Mouse (Mus musculus): ENCODE data around the gene Pkdrej.
"Not testable (repeated sequence)": the region's sequence is repeated elsewhere in the genome, so short reads cannot be mapped to it uniquely, and the experiment has no call there.

Gene Pkdrej

DNA sequence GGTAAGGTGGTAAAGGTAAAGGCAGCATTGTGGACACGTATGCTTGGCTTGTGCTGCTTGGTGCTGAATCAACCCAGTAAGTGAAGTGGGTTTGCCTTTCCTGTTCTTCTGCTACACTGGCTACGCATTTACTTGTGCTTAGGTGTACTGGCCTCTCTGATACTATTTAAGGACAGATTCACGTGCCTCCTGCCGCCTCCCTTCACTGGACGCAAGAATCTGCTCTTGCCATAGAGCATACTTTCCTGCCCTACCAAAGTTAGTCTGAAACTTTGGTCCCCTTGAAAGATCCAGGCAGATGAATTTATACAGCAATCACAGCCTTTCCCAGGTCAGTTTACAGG is 11.1 kb downstream of the Pkdrej start:
- DNase-seq (ENCODE audit: low spot score in 2 of 2) = peak in 1 of 2 experiments; percentile 14

DNA sequence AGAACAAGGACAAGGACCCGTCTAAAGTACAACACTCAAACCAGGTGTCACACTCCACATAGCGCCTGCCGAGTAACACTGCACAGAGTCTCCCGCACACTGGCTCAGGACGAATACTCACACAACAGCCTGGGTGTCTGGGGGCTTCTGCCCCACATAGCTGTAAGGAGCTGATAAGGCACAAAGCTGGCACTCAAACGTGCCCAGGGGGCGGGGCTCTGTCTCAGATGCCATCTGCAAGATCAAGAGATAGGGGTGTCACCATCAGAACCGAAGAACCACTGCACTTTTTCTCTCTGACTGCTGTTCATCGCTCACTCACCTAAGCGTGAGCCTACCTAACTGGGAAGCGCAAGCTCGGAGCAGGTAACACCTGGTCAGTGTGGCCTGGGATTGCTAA is 12.4 kb downstream of the Pkdrej start:
- no peak for DNase-seq (ENCODE audit: low spot score in 2 of 2)

DNA sequence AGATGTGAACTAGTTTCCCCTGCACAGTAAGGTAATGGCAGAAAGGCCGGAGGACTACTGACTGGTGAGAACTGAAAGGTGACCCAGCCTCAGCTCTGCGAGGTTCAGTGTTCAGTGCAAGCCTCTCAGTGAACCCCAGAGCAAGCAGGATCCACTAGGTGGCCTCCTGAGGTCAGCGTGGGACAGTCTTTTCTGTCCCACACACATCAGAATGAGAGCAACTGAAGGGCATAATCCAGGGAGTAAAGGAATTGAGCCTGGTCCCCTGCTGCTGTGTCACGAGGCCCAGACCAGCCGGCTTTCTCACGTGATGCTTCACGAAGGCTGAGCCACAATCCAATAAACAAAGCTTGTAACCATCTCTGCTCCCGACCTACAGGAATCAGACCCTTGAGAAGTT is 13.1 kb downstream of the Pkdrej start:
- no peak for DNase-seq (ENCODE audit: low spot score in 2 of 2)

DNA sequence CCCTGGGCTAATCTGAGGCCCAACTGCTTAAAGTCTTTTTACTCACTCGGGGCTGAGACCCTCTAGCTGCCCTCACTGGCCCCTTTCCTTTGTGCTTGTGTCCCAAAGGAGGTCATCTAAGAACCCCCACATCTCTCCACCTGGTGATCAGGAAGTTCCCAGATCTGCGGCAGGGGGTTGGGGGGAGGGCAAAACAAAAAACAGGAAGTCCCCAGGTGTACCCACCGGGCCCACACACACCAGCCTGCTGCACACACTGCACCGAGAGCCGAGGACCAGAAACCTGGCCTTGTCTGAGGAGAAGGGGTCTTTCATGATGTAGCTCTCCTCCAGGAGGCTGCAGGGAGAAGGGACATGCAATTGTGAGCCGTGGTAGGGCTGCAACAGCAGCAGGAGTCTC is 13.5 kb downstream of the Pkdrej start:
- DNase-seq (ENCODE audit: low spot score in 2 of 2) = no peak

DNA sequence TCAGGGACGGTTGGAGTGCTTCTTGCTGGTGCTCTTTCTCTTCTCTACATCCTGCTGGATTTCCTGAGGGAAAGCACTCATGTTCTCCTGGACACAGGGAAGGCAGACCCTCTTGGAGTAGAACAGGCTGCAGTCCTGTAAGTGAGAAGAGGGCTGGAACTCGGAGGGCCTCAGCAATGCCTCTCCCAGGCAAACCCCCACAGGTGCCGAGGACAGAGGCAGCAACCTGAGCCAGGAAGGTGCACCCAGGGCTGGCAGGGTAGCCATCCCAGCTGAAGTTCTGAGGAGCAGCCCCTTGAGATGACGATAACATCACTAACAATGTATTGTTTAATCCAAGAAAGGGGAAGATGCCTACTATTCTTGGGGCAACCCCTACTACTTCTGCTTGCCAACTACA is 14.1 kb downstream of the Pkdrej start:
- DNase-seq (ENCODE audit: low spot score in 2 of 2) = no peak

DNA sequence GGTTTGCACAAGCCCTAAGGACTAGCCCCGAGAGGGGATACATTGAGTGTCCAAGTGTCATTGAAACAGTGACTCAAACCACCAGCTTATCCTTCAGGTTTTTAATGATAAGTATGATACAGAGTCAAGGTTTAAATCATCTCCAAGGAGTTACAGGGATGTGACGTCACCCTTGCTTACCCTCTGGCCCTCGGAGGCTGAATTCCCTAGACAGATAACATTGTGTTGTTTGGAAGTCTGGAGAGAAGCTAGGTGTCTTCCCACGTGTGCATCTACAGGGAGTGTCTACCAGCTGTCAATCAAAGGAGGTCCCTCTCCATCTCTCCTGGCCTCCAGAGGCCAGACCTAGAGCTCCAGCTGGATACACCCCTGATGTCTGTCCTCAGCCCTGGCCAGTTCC is 14.6 kb downstream of the Pkdrej start:
- no peak for DNase-seq (ENCODE audit: low spot score in 2 of 2)

DNA sequence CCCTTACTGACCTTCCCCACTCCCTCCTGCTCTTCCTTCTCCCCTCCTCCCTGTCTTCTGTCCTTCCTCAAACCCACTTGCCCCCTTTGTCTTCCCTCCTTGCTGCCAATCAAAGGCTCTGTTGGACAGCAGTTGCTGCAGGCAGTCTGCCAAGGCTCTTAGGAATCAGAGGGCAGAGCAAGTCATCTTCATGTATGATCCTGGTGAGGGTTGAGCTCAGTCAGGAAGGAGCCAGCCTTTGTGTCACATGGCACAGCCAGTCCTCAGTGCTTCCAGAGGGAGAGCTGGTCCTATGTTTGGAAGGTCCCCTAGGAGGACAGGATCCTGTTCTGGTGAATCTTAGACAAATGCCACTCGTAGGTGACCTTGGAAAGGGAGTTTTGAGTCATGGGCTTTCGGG is 18.6 kb downstream of the Pkdrej start:
- no peak for DNase-seq (ENCODE audit: low spot score in 2 of 2)

DNA sequence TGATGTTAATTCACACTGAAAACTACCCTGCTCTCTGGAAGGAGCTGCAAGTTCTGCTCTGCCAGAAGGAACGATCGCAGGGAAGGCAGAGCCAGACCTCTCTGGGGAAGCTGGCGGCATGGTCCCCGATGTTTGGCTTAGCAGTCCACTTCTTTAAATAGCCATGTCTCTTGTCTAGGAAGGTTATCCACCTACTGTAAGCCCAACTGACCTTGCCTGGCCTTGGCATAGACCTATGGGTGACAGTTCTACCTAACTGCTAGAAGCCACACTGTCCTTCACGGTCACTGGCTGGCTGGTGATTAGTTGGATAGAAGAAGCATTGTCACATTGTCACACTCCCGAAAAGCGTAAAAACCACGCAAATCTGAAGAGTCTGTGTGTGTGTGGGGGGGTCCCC is 22.9 kb downstream of the Pkdrej start:
- no peak for DNase-seq (ENCODE audit: low spot score in 2 of 2)

DNA sequence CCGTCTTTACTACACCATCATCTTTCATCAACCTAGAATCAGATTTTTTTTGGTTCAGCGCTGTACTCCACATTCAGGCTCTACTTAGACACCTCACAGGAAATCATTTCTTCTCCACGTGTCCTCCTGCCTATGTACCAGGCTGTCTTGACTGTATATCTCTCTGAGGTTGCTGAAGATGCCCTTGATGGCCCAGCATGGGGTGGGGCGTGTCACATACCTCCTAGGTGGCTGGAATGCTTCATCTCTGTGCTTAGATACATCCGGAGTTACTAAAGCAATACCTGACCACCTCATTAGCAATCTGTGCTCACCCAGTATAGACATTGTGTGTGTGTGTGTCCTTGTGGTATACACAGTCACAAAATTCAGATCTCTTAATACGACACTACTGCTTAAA is 26.0 kb downstream of the Pkdrej start:
- DNase-seq (ENCODE audit: low spot score in 2 of 2) = no peak

DNA sequence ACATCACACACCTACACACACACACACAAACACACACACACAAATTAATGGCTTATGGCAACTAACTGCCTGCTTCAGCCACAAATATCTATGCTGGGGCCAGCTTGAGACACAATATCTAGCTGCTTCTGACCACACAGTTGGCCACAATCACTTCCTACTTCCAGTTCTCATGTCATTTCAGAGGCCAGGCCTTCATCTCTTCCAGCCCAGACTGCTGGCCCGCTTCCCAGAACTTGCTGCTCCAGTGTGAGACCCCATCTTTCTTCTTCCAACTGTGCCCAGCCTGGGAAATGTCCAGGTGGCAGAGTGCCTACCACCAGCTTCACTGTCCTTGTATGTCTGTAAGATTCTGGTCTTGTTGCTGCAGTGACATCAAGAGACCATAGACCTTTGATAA is 28.7 kb downstream of the Pkdrej start:
- peak; percentile 8 to 18 for DNase-seq (ENCODE audit: low spot score in 2 of 2)

DNA sequence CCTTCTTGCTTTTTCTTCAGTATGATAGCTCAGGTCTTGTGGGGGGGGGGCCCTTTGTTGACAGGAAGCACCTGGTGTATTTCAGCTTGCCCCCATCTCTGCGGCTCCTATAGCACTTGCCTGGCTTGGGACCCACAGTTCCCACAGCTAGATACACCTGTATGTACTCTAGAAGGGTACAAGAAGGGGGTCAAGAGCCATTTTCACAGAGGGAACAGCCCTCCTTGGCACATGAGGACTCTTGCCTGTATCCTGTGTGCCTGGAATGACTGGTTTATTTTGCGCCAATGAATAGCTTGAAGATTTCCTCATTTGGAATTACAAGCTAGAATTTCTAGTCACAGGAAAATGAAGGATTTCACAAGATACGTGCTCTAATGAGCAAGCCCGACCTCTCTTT is 30.1 kb downstream of the Pkdrej start:
- no peak for DNase-seq (ENCODE audit: low spot score in 2 of 2)

DNA sequence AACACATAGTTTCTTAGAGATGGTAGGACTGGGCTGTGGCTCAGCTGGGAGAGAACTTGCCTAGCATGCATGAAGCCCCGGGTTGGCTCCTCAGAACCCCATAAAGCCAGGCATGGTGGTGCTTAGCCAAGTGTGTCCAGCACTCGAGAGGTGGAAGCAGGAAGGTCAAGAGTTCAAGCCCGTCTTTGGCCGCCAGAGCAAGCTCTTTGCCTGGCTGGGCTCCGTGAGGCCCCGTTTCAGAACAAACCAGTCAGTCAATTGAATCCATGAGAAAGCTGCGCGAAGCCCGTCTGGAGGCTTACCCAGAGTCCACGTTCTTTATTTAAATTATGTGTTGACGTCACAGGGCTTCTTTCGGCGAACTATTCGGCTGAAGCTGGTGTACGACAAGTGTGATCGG is 32.9 kb downstream of the Pkdrej start:
- no peak for DNase-seq (ENCODE audit: low spot score in 2 of 2)

DNA sequence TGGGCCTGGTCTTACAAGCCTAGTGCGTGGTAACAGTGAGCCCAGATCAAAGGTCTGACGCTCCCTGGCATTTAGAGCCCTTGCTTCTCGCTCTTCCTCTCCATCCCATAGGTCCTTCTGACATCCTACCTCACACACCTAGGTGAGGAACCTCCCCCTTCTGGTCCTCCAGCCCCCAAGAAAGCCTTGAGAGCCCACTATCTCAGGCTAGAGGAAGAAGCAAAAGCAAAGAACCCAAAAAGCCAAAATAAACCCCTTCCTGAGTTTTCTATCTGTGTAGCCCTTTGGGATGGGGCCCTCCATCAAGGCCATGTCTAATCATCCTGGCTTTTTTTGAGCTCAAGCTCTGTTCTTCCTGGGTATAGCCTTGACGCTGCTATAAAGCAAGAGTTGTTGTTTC is 33.5 kb downstream of the Pkdrej start:
- DNase-seq (ENCODE audit: low spot score in 2 of 2) = no peak

DNA sequence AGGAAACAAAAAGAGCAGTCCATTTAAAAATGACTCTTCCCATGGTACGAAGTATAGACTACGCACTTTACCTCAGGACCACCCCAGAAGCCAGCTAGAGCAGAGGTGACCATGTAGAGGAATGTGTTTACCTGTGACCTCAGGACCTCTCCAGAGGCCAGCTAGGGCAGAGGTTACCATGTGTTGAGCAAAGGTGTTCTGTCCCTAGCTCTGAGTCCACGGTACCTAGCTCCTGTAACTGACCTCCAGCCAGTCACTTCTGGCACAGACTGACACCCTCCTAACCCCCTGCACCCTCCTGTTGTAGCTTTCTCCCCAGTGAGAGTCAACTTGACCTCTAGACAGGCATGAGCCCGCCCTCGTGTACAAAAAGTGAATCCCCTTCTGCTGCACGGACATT is 34.1 kb downstream of the Pkdrej start:
- DNase-seq (ENCODE audit: low spot score in 2 of 2) = no peak

DNA sequence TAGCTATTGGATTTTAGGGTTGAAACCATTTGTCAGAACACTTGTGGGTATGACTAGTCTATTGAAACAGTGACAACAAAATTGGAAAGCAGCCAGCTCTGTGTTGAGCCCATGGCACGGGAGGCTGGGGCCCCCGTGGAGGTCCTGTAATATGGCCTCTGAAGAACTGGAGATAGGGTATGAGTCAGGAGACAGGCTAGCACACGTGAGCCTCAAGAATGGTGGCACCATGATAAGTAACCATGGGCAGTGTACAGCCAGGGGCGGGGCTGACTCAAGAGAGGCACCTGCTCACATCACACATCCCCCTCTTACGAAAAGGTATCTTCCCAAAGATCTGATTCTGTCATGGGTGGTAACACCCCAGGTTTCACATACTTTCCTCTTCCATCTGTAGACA is 34.8 kb downstream of the Pkdrej start:
- DNase-seq (ENCODE audit: low spot score in 2 of 2) = no peak

DNA sequence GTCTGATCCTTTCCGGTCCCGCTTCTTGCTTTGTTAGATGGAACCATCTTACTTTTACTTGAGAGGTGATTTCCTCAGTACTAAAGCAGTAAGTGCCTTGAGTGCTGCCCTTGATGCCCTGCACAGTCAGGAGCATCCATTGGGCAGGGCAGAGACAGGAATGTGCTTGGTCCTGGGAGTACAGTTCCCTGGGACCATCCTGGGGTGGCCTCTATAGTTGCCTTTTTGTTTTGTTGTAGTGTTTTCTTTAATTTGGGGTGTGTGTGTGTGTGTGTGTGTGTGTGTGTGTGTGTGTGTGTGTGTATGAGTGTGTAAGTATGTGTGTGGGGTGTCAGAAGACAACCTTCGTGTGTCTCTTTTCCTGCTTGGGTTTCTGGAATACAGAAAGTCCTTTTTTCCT is 37.2 kb downstream of the Pkdrej start:
- no peak for DNase-seq (ENCODE audit: low spot score in 2 of 2)

DNA sequence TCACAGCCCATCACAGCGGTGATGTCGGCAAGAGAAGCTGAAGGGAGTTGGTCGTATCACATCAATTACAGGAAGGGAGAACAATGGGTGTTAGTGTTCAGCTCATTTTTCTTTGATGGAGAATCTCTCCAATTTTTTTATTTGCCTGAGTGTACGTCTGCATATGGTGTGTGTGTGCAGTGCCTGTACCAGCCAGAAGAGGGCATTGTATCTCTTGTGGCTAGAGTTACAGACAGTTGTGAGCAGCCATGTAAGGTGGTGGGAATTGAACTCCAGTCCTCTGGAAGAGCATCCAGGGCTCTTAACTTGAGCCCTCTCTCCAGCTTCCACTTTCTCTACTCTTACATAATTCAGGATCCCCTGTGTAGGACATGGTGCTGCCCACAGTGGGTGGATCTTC is 38.4 kb downstream of the Pkdrej start:
- DNase-seq (ENCODE audit: low spot score in 2 of 2) = no peak

DNA sequence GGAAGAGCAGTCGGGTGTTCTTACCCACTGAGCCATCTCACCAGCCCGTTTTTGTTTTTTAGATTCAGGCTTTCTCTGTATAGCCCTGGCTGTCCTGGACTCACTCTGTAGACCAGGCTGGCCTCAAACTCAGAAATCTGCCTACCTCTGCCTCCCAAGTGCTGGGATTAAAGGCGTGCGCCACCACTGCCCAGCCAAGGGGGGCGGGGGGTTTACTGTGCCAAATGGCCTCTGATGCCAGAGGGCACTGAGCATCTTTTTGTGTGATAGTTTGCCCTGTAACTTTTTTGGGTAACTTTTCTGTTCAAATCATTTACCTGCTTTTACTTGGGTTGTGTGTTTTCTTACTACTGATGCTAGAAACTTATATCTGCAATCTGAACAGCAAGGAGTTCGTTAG is 42.6 kb downstream of the Pkdrej start:
- not testable (repeated sequence) for DNase-seq (ENCODE audit: low spot score in 2 of 2)

DNA sequence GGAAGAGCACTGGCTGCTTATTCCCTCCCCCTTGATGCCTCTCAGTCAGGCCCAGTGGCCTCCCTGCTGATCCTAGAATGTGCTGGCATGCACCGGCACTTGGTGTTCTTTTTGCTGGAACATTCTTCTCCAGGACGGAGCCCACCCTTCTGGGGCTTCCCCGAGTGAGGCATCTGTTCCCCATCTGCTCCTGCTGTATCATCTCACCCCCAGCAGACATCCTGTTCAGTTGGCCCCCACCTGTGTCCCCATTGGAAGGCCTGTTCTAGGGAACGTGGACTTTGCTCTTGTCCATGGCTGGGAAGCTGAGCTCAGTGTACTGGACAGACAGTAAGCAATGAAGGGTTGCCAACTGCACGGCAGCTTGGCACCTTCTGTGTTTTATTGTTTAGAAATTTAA is 44.8 kb downstream of the Pkdrej start:
- DNase-seq (ENCODE audit: low spot score in 2 of 2) = no peak

DNA sequence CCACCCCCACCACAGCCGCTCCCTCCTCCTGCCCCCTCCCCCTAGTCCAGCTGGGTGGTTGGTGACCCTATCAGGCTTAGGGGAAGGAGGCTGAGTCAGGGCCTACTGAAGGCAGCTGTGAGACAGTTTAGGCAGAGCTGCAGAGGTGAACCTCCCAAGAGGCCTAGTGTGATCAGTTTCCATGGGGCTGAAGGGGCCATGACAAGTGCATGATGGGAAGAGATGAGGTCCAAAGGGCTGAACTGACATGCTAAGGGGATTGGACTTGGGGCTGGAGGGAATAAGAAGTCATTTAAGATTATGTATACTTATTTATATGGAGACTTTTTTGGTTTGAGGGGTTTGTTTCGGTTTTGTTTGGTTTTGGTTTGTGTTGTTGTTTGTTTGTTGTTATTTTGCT is 45.3 kb downstream of the Pkdrej start:
- no peak for DNase-seq (ENCODE audit: low spot score in 2 of 2)

DNA sequence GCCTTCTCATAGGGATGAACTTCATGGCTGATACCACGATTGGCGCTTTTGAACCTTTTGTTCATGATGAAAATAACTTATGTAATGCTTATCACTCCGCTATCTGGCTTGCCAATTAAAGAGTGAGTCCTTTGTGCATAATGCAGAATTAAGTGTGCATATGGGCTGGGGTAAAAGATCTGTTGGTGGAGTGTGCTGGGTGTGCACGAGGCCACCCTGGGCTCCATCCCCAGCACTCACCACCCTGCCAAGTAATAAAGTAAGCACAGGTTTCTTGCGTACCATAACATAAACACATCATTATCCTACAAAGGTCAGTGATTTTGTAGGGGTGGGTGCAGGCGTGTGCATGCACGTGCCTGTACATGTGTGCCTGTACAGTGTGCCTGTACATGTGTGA is 46.5 kb downstream of the Pkdrej start:
- DNase-seq (ENCODE audit: low spot score in 2 of 2) = no peak

DNA sequence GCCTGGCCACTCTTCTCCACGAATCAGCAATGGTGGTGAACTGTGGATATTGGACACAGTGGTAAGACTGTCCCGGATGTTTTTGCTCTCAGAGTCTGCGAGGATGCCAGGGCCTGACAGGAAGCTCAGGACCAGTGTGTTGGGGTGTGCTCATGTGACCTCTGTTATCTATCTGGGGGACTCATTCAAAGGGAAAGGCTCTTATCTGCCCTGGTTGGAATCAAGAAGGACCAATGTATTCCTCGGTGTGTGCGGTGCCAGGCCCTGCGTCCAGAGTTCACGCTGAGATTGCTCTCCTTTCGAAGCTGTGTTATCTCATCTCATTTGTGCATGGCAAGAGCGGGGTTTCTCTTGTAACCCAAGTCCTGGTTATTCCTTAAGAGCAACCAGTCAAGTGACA is 47.1 kb downstream of the Pkdrej start:
- no peak for DNase-seq (ENCODE audit: low spot score in 2 of 2)

DNA sequence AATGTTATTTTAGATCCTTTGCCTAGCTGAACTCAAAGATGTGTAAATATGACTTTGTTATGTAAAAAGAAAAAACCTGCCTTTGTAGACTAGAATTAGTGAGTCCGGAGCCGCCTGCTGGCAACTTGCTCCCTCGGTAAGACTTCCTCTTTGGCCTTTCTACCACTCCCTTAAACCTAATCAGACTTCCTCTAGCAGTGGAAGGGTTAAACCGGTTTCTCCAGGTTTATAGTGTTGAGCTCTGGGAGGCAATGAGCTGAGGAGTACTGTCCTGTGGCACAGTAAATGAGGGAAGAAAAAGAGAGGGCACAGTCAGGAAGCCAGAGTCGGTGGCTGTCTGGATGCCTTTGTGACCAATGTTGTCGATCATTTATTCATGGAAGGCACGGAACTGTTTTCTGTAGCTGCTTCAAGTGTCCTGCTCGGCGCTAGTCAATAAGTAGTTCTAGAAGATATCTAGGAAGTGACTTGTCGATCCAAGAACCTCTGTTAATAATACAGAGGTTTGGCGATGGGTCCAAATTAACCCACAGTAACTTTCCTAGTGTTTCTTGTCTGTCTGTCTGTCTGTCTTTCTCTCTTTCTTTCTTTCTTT is 49.3 kb downstream of the Pkdrej start:
- DNase-seq (ENCODE audit: low spot score in 2 of 2) = no peak

DNA sequence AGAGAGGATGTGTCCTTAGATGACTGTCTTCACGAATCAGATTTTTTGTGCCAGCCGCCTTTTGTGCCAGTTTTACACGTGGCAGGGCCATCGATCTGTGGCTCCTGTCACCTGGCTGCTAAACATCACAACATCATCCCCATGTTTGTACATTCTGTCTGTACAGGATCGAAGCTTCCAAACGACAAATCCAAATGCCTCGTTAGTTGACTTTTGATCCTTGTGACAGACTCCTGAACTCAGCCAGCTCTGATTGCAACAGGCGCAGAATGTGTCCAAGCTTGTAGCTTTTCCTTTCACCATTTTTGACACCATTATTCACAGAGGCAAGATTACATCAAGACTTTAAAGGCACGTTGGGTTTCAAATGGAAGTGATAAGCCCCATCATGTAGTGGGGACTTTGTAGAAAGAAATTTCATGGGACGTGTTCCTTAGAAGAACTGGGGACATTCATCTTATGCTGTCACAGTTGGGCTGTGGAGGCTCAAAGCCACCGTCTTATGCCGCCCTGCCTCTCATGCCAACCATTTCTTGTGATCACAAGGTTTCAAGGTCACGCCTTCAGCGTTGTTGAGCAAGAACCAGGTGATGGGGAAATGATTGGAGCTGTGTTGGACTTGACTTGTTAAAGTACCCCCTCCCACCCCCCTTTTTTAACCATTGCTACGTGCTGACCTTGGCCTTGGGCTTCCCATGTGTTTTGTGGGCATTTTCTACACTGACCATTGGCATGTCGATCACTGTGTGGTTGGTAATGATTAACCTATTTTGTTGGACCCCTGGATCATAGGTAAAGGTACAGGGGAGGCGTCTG is 50.0 kb downstream of the Pkdrej start:
- no peak for DNase-seq (ENCODE audit: low spot score in 2 of 2)
